Mouse (Mus musculus): Measurements from ENCODE around the gene Ggps1.
A peak's percentile ranks its signal among the peaks of the same experiment; 100 is the strongest.

Gene Ggps1

DNA sequence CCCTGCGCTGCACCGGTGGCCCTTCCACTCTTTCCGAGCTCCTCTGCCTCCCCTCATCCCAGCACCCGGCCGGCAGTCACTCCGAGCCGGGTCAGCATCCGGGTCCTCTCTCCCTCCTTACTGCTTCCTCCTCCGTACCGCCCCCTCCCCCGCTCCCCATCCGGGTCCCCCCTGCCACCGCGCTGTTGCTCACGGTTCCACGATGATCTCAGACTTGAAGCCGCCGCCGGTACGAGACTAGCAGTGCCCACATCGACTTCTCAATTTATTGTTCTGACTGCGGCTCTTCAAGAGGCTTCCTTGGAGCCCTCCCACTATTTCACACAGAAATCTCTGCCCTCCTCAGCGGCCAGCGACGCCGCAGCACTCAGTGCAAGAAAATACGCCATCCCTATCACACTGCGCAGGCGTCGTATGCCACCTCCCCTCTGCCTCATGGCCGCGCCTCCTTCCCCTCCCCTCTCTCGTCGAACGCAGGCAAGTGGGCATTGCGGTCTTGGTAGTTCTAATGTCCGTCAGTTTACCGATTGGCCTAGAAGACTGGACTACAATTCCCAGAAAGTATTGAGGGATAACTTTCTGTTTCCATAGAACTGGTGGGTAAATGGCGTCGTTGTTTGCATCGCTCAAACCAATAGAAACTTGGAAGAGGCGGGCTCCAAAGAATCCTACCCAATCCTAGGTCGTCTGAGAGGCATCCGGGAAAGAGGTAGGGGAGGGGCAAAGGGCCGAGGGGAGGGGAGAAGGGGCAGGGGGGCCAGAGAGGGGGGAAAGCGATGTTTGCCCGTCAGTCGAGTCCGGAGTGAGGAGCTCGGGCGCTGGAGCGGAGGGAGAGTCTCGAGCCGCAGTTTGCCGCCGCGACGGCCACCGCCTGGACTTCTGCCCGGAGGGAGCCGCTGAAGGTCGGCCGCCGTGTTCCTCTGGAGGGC lies at the start of gene Ggps1, which contains the start of gene Arid4b:
TSS of gene Ggps1 (minus strand) at position 476 of the 929 bp plus-strand sequence.
TSS of gene Arid4b (plus strand) at position 220 of the 929 bp plus-strand sequence.
- peak; percentile 99 for DNase-seq

DNA sequence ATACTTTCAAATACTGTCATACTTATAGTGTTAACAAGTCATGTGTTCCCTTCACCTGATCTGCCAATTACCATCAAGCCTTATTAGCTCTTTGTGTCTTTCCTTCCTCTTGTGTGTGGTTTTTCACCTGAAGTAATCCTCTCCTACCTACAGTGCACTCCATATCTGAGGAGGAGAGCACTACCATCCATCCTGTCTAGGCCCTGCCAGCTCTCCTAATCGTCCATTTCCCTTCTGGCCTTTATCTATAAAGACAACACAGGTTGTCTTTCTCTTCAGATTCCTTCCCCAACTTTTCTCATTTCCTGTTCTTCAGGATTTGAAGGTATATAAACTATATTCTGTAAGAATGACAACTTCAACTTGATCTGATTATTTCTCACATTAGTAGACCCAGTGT lies 47.9 kb upstream of the Ggps1 start:
- no peak for DNase-seq

DNA sequence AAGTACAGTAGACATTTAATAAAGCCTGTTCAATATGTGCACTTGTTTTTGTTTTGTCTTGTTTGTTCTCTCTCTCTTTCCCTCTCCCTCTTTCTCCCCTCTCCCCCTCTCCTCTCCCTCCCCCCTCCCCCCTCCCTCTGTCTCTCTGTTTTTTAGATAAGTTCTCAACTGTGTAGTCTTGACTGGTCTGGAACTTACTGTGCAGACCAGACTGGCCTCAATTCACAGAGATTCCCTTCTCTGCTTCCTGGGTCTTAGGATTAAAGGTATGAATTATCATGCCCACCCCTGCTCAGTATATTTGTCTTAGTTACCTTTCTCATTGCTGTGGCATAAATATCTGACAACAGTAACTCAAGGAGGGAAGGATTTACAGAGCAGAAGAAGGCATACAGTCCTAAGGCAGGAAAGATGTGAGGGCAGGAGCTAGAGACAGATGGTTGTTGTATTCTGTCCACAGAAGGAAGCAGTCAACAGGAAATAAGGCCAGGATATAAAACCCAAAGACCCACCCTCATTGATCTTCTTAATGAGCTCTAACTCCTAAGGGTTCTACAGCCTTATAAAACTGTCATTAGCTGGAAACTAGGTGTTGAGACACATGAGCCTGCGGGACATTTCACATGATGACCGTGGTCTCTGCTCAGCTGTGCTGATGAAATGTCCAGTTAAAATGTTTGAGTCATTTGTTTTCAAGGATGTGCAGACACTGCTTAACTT lies 47.0 kb upstream of the Ggps1 start:
- DNase-seq = no peak

DNA sequence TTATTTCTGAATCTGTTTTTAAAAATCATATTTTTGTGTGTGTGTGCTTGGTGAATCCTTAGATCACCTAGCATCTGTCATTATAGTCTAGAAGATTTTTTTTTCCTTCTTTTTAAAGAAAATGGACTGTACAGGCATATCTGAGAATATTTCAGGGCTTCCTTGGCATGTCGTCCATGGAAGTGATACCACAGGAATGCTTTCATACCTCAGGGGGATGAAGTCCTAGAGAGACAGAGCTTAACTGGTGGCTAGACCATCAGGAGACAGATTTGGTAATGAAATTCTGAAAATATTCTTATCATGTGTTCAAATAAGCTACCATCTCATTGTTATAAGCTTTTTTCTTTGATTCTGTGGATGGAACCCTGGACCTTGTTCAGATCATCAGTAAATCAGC lies 39.7 kb upstream of the Ggps1 start:
- no peak for DNase-seq

DNA sequence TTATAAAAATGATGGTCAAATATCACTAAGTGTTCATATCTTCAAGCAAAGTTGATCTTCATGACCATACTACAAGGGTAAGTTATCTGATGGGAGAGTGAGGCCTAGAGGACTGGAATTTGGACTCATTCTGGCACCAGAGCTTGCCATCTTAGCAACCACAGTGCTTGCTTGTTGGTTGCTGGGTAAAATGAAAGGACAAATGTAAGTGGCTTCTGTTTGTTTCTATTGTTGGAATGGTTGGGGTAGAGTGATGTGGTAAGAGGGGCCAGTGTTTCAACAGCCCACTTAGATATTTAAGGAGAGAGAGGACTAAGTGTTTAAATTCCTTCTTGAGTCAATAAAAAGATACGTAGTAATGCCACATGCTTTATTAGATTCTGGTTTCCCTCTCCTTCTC lies 25.4 kb upstream of the Ggps1 start:
- DNase-seq = no peak

DNA sequence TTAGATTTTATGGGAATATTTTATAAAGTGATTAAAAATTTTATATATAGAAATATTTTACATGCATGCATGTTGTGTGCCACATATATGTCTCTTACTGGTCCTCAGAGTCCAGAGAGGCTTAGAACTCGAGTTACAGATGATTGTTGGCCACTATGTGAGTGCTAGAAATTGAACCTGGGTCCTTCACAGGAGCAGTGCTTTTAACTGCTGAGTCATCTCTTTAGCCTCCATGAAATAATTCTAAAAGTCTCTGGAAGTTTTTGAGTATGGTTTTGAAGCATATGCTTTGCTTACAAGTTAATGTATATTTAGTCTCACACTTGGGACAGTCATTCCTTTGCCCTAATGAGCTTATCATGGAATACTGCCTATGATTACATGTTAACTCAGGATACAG lies 12.0 kb upstream of the Ggps1 start:
- no peak for DNase-seq

DNA sequence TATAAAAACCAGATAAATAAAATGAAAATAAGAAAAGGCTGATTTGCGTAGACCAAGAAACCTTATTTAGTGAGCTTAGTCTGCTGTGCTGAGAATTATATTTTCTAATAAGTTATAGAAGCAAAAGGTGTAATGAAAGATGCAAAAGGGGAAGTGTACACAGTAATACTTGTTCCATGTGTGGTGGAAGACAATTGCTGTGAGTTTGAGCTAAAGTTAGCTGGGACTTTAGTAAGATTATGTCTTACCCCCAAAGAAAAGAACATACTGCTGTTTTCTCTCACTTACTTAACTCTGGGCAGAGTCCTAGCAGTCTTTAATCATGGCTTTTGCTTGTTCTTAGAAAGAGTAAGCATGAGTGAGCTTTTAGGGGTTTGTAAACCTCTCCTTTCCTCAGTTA lies 11.1 kb upstream of the Ggps1 start:
- no peak for DNase-seq

DNA sequence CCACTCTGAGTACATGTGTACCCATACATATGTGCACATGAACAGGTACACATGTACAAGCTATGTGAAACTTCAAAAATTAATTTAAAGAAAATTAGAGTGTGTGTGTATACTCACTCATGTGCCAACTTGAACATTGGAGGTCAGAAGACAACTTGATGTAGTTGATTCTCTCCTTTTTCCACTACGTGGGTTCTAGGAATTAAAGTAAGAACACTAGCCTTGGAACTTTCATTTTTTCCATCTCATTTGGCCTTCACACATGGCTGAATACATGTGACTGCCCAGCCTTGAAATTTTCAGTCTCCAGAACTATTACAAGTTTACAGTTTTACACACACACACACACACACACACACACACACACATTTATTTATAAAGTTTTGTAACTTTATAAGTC lies 6.0 kb upstream of the Ggps1 start:
- DNase-seq = no peak

DNA sequence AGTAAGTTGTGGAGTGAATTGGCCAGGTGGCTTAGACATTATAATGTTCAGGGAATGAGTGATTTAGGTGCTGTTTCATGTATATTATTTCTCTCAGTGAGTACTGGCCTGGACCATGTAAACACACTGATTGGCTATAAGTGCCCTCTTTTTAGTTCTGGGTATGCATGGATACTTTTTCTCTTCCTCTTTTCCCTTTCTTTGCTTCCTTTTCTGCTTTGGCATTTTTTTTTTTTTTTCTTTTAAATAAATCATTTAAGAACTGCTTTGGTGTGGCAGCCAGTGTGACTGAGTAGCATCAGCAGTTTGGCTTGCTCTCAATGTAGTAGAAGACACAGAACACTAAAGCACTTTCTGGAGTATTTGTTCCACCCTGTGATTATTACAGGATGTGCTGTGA lies 4.7 kb upstream of the Ggps1 start:
- no peak for DNase-seq

DNA sequence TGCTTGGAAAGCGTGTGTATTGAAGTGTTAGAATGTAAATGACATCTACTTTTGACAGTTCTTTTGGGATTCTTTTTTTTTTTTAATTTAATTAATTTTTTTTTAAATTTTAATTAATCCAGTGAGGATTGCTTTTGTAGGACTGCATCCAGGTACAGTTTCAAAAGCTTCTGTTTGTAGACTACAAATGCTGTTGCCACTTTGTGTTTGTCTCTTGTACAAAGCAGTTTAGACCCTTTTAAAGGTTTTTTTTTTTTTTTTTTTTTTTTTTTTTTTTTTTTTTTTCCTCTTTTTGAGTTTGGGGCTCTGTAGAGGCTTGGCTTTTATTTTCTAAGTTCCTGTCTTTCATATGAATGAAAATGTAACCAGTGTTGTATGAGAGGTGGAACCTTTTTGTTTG lies 2.4 kb upstream of the Ggps1 start:
- DNase-seq = no peak

DNA sequence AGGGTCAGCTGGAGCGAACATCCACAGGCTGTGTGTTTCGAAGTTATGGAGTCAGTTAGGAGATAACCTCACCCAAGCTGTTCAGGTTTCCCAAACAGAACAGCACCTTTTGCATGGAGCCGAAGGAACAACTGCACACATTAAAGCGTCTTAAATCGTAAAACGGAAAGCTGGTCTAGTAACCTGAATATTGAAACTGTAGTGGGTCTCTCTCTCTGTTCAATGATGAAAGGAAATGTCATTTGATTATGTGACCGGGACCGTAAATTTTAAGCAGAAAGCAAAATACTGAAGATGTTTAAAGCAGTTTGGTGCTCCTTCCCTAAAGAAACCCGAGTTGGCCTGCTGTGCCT lies 1.7 kb upstream of the Ggps1 start:
- no peak for DNase-seq

DNA sequence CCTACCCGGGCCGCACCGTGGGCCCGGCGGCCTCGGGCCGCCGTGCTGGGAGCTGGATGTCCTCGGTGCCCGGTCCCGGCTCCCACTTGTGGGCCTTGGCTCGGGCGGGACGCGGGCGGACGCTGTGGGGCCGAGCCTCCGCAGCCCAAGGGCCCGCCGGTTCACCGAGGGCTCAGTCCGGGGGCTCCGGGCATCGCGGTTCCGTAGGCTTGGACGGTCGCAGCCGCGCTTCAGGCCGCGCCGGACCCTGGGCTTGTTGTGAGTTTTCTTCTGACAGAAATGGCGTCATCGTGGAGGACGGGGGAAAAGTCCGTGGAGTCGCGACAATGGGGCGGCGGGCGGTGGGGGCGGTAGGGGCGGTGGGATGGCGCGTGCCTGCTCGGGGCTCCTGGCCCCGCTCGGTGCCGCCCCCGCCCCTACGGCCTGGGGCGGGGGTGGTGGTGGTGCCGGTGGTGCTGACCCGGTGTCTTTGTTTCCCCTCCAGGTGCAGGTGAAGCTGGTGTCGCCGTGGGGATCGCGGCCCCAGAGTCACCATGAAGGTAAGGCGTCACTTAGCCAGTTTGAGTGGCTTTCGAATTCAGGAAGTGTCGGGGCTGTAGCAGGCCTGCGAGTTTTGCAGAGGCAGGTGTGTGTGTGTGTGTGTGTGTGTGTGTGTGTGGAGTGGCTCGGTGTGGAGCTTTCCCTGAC lies 1.2 kb upstream of the Ggps1 start:
- peak; percentile 66 for DNase-seq

DNA sequence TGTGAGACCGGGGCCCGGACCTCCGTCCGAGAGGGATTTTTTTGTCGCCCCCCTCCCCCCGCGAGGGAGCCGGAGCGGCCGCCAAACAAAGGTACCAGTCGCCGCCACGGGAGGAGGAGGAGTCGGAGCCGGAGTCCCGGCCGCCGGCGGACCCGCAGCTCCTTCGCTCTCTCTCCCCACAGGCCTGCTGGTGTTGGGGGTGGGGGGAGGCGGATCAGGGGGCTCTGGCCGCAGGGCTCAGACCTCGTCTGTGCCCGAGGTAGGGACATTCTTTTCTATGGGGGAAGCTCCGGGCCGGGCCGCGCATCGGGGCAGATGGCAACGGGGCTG lies 619 bp upstream of the Ggps1 start:
- DNase-seq = no peak

DNA sequence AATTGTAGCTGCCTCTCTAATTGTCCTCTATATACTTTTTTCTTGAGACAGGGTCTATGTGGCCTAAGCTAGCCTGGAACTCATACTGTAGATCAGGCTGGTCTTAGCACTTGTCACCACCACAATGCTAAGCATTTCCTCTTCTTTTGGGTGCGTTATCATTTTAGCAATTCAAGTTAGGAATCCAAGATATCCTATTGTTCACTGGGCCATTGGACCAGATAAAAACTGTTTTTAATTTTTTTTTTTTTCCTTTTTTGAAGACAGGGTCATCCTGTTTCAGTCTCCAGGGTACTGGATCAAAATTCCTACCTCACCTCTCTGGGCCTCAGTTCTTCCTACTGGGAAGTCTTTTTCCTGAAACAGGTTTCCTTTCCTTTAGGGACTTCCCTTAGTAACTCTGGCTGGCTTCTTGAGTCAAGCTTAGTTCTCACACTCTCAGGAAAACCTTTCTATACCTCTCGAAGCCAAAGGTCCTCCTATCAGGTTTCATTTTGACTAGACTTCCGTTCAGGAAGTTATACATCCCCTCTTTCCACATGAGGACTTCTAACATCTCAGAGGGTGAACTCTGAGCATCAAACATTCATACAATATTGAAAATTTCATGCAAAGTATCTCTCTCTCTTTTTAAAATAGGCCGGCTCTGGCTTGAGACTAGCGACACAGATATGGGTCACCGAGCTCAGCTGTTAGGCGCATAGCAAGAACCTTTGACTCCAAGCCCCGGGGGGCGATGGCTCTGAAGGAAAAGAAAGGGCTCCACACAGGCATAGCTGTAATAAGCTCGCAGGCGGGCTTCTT lies 877 bp downstream of the Ggps1 start:
- DNase-seq = peak; percentile 14

DNA sequence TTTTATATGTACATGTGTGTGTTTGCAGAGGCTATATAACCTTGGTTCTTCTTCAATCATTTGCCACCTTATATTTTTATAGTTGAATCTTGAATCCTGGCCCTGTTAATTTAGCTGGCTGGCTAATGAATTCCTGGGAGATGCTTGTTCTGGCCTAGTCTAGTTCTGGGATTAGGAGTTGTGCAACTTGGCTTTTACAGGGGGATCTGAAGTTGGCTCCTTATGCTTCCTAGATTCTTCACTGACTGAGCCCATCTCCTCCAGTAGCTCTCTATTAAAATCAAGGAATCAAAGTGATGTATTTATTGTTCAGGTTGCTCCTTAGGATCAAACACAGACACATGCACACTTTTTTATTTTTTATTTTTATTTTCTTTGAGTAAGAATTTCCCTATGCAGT lies 3.7 kb downstream of the Ggps1 start:
- DNase-seq = no peak

DNA sequence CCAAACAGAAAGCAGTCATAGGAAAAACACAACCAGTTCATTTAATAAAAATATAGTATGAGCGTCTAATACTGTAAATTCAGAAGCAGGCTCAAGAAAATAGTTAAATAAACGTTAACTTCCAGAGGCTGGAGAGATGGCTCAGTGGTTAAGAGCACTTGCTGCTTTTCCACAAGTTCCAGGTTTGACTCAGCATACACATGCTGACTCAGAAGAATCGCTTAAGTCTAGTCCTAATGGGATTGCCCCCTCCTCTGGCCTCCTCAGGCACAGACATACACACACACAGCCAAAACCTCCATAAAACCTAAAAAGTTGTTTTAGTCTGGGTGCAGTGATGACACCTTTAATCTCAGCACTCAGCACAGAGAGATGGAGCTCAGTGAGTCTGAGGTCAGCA lies 6.5 kb downstream of the Ggps1 start:
- DNase-seq = no peak

DNA sequence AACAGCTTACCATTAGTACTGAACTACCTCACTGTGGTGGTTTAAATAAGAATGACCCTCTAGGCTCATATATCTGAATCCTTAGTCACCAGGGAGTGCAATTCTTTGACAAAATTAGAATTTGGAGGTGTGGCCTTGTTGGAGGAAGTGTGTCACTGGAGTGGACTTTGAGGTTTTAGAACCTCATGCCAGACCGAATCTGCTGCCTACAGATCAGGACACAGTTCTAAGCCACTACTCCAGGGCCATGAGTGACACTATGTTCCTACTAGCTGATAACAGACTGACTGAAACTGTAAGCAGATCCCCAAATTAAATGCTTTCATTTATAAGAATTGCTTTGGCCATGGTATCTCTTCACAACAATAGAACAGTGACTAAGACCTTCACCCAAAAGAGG lies 13.4 kb downstream of the Ggps1 start:
- DNase-seq = no peak

DNA sequence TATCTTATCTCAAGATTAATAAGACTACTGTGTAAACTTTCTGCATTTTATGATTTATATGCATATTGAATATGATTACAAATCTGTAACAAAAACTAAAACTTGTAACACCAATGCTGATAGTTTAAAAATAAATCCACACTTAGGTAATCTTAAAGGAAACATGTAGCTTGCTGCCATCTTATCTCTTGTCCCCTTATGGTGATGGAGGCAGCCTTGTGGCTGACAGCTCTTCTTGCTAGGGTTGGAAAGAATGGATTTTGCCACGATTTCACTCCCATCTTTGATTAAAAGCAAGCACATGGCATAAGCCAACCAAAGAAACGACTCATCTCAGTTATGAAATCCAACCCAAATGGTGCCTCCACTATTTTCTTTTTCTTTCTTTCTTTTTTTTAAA lies 18.8 kb downstream of the Ggps1 start:
- no peak for DNase-seq

DNA sequence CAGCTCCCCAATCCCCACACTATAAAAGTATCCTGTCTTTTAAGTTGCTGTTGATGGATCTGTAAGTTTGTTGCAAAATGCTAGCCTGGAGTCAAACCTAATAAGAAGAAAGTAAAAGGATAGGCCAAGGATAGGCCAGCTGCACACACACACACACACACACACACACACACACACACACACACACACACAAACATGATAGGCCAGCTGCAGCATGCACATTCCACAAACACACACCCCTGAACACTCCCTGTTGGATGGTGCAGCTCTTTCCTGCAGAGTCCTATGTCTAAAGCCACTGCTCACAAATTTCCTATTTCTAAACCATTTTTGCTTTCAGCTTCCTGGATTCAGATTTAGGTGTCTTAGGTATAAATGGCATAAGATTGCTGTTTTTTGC lies 19.4 kb downstream of the Ggps1 start:
- DNase-seq = no peak

DNA sequence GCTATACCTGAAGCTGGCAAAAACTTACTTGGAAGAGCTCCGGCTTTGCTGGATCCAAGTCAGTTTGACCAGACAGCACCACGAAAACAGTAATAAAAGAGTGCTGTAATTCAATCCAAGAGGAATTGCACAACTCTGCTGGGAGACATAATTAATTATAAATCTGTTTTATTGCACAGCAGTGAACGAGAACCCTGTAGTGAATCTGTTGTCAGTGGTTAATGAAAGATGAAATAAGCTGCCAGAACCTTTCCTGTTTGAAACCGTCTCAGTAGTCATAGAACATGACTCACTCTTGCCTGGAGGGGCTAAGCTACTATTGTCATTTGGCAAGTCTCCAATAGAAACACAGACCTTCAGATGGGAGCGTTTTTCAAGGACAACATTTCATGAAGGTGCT lies 23.1 kb downstream of the Ggps1 start:
- DNase-seq = peak; percentile 17

DNA sequence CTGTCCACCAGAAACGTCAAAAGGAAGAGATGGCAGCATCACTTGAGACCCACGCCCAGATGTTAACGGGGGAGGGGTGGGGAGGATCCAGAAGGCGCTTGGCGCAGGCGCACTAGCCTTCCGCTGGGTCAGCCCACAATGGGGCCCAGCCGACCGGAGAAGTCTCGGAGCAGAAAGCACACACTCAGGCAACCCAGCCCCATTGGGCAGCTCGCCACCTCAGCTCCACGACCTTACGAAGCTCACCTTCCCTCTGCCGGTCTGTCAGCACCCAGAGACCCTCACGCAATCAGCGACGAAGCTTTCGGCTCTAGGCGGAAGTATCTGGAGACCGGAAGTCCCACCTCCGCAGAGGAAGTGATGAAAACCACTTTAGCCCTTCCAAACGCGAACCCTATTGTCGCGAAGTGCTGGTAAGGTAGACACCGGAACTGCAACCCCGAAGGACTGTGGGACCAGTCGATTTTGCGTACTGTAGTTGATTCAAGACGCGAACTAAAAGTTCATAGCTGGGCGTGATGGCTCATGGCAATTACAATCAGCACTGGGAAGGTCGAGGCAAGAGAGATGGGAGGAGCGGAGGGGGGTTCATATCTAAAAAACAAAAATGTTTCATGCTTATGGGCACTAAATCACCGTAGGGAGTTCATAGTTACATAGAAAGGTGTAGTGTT lies 23.9 kb downstream of the Ggps1 start, which contains the start of gene Tbce:
TSS of gene Tbce (minus strand) at position 347 of the 674 bp plus-strand sequence.
- peak; percentile 92 for DNase-seq

DNA sequence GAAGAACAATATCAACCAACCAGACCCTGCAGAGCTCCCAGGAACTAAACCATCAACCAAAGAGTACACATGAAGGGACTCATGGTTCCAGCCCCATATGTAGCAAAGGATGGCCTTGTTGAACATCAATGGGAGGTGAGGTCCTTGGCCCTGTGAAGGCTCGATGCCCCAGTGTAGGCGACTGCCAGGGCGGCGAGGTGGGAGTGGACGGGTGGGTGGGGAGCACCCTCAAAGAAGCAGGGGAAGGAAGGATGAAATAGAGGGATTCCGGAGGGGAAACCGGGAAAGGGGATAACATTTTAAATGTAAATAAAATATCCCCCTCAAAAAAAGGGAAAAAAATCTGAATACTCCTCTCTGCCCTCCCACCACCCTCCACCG lies 24.4 kb downstream of the Ggps1 start:
- no peak for DNase-seq

Data from cerebellum, adult 9-11 months (tissue).